Mouse (Mus musculus): ENCODE results near the gene Cysltr1. TPM values are rescaled to one million over a fixed set of nuclear protein-coding genes. Genes with fewer than 3 reads are reported as not detected.

Cysltr1 gene
- polyA plus RNA-seq, 2 experiments = 1.0 to 2.1 TPM

DNA sequence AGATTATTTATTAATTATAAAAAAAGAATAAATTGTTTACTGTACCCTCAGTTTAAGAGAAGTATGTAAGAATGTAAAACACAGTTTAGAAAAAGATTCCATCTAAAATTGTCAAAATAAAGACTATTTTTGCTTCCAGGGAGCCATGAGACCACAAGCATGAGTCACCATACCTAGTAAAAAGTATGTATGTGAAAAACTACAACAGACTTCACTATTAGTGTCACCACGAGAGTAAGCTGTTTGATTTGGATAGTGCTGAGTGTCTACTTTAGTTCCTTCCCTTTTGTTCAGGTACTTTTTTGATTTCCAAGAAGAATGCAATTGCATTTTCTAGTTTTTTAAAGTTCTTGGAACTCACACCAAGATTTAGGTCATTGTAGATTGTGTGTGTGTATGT lies 19.0 kb upstream of the Cysltr1 start:
- DNase-seq (ENCODE audit: low spot score) (no peak), ATAC-seq (ENCODE audit: low FRiP score, low read depth) (no peak)
- 58% methylated on average over 1 of the region's 1 CpGs for WGBS
- no peak overlapping the region for H3K9ac ChIP-seq (ENCODE audit: low read depth, low read length, severe bottlenecking)
- TF ChIP-seq POLR2A (IDR thresholded peaks at IDR 0.05; ENCODE audit: borderline replicate concordance, extremely low read depth, insufficient read depth, insufficient read length) = no peak
- H3K4me3 ChIP-seq (replicated peaks; ENCODE audit: low read length) = no peak overlapping the region
- no peaks in the 10 kb centered on the region for H3K27me3 ChIP-seq (ENCODE audit: control insufficient read depth, insufficient read depth, low read length)
- H3K4me2 ChIP-seq (replicated peaks; ENCODE audit: low read depth, low read length, severe bottlenecking) = no peak overlapping the region
- H3K4me1 ChIP-seq (ENCODE audit: control insufficient read depth, insufficient read depth, low read length) = no peaks in the 10 kb centered on the region
- no peak overlapping the region for H3K27ac ChIP-seq (replicated peaks; ENCODE audit: low read depth, low read length)
- no peaks in the 10 kb centered on the region for H3K36me3 ChIP-seq (ENCODE audit: control insufficient read depth, insufficient read depth, low read length)
- H3K9me3 ChIP-seq (ENCODE audit: control insufficient read depth, low read length) = no peaks in the 10 kb centered on the region

DNA sequence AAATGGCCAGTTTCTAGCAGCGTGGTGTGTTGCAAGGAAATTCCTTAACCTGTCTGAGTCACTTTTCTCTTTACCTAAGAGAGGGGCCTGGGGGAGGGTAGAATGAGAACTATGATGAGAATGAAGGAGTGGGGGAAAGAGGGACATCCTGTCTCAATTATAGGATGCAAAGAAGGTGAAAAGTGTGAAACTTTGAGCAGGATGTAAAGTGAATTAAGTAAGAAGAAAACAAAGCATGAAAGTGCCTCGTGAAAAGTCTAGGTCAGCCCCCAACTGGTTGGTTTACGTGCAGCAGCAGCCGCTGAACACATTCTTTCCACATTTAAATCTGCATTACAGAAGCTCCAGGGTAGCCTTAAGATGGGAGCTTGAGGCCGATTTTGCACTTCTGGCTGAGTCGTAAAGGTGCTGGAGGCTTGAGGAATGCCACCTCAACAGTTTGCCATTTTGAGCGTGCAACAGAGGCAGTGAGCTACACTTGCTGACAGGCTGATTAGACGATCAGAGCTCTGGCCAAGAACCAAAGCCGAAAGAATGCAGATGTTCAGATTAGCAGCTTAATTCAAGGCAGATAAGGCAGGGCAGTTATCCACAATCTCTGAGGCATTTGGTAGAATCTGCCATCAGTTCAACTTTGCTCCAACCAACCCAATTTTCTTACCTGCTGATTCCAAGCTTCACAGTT lies 763 bp downstream of the Cysltr1 start:
- Histone ChIP-seq H3K9ac (ENCODE audit: low read depth, low read length, severe bottlenecking) (no peak overlapping the region), H3K4me2 (replicated peaks; ENCODE audit: low read depth, low read length, severe bottlenecking) (peak overlapping the region; percentile 25), H3K27me3 (ENCODE audit: control insufficient read depth, insufficient read depth, low read length) (no peaks in the 10 kb centered on the region), H3K36me3 (ENCODE audit: control insufficient read depth, insufficient read depth, low read length) (no peaks in the 10 kb centered on the region), H3K4me3 (replicated peaks; ENCODE audit: low read length) (no peak overlapping the region), H3K27ac (replicated peaks; ENCODE audit: low read depth, low read length) (no peak overlapping the region), H3K9me3 (ENCODE audit: control insufficient read depth, low read length) (no peaks in the 10 kb centered on the region), H3K4me1 (ENCODE audit: control insufficient read depth, insufficient read depth, low read length) (no peaks in the 10 kb centered on the region)
- WGBS = 16% methylated on average over 9 of the region's 9 CpGs
- TF ChIP-seq POLR2A (IDR thresholded peaks at IDR 0.05; ENCODE audit: borderline replicate concordance, extremely low read depth, insufficient read depth, insufficient read length) = no peak
- ATAC-seq (ENCODE audit: low FRiP score, low read depth) (no peak), DNase-seq (ENCODE audit: low spot score) (no peak)

DNA sequence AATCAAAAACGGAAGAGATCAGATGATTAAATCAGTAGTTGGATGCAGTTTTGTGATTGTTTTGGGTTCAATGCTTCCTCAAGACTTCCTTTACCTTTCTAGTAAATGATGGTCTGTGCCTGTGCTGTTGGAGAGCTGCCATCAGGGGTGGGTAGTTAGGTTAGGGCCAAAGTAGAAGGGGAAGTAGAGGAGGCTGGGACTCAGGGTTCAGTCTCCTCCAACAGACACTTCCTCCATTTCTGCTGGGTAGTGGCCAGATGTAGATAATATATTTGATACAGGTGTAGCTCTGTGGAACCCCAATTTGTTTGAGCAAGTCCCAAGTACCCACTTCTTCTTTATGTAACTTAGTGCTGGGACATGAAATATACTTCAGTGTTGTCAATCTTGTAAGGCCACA lies 7.6 kb downstream of the Cysltr1 start:
- 76% methylated on average over 1 of the region's 1 CpGs for WGBS
- no peak for TF ChIP-seq POLR2A (IDR thresholded peaks at IDR 0.05; ENCODE audit: borderline replicate concordance, extremely low read depth, insufficient read depth, insufficient read length)
- ATAC-seq (ENCODE audit: low FRiP score, low read depth) = no peak

DNA sequence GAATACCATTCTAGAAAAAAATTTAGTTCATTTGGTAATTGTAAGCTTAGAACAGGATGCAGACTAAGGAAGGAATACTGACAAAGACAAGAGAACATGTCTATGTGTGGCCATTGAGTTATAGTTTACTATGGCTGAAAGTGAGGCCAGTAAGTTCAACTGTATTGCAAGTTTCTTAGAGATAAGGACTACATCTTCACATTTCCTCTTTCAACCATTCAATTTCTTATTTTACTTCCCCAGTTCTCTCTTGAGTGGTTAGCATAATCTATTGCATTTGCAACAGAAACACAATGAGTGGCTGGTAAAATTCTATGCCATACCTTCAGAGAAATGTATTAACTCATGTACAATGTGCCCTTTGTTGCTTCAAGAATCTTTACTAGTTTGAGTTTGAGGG lies 9.6 kb downstream of the Cysltr1 start:
- no peak overlapping the region for H3K4me2 ChIP-seq (replicated peaks; ENCODE audit: low read depth, low read length, severe bottlenecking)
- no peaks in the 10 kb centered on the region for H3K27me3 ChIP-seq (ENCODE audit: control insufficient read depth, insufficient read depth, low read length)
- H3K36me3 ChIP-seq (ENCODE audit: control insufficient read depth, insufficient read depth, low read length) = no peaks in the 10 kb centered on the region
- H3K4me3 ChIP-seq (replicated peaks; ENCODE audit: low read length) = no peak overlapping the region
- no peak overlapping the region for H3K27ac ChIP-seq (replicated peaks; ENCODE audit: low read depth, low read length)
- DNase-seq (ENCODE audit: low spot score) = no peak
- no peak for TF ChIP-seq POLR2A (IDR thresholded peaks at IDR 0.05; ENCODE audit: borderline replicate concordance, extremely low read depth, insufficient read depth, insufficient read length)
- H3K9me3 ChIP-seq (ENCODE audit: control insufficient read depth, low read length) = no peaks in the 10 kb centered on the region
- ATAC-seq (ENCODE audit: low FRiP score, low read depth) = no peak
- no peaks in the 10 kb centered on the region for H3K4me1 ChIP-seq (ENCODE audit: control insufficient read depth, insufficient read depth, low read length)
- no peak overlapping the region for H3K9ac ChIP-seq (ENCODE audit: low read depth, low read length, severe bottlenecking)

More for the DNA sequence above, 7.6 kb downstream of the Cysltr1 start:
- Histone ChIP-seq H3K9ac (ENCODE audit: low read depth, low read length, severe bottlenecking) (no peak overlapping the region), H3K36me3 (ENCODE audit: control insufficient read depth, insufficient read depth, low read length) (no peaks in the 10 kb centered on the region), H3K27me3 (ENCODE audit: control insufficient read depth, insufficient read depth, low read length) (no peaks in the 10 kb centered on the region), H3K9me3 (ENCODE audit: control insufficient read depth, low read length) (no peaks in the 10 kb centered on the region), H3K27ac (replicated peaks; ENCODE audit: low read depth, low read length) (no peak overlapping the region), H3K4me1 (ENCODE audit: control insufficient read depth, insufficient read depth, low read length) (no peaks in the 10 kb centered on the region), H3K4me3 (replicated peaks; ENCODE audit: low read length) (no peak overlapping the region), H3K4me2 (replicated peaks; ENCODE audit: low read depth, low read length, severe bottlenecking) (no peak overlapping the region)
- DNase-seq (ENCODE audit: low spot score) = no peak

DNA sequence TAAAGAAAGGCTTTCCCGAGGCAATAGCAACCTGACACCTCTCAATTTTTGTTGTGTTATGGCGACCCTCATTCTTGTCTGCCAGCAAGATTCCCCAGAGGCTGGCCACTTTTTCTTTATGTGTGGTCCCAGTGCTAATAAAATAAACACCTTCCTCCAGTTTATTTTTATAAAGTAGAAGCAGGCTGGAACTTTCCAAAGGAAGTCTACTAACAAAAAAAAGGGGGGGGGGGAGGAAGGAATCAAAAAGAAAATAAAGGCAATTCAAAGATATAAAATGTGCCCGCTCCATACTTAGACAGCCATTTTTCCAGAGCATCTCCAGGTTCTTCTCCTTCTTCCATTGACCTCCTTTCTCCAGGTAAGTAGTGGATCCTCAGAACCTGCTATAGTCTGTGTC lies 20.6 kb downstream of the Cysltr1 start, which contains the start of gene Gm5127:
Gene Gm5127 (plus strand): TSS at position 301 of the 400 bp plus-strand sequence.
- no peaks in the 10 kb centered on the region for H3K4me1 ChIP-seq (ENCODE audit: control insufficient read depth, insufficient read depth, low read length)
- no peaks in the 10 kb centered on the region for H3K27me3 ChIP-seq (ENCODE audit: control insufficient read depth, insufficient read depth, low read length)
- H3K36me3 ChIP-seq (ENCODE audit: control insufficient read depth, insufficient read depth, low read length) = no peaks in the 10 kb centered on the region
- DNase-seq (ENCODE audit: low spot score) (no peak), ATAC-seq (ENCODE audit: low FRiP score, low read depth) (no peak)
- 28% methylated on average over 3 of the region's 3 CpGs for WGBS
- no peak within 1 kb of the TSS for H3K27ac ChIP-seq (replicated peaks; ENCODE audit: low read depth, low read length)
- TF ChIP-seq POLR2A (IDR thresholded peaks at IDR 0.05; ENCODE audit: borderline replicate concordance, extremely low read depth, insufficient read depth, insufficient read length) = no peak
- H3K4me3 ChIP-seq (replicated peaks; ENCODE audit: low read length) = no peak within 1 kb of the TSS
- no peaks in the 10 kb centered on the region for H3K9me3 ChIP-seq (ENCODE audit: control insufficient read depth, low read length)
- H3K4me2 ChIP-seq (replicated peaks; ENCODE audit: low read depth, low read length, severe bottlenecking) = no peak within 1 kb of the TSS
- no peak within 1 kb of the TSS for H3K9ac ChIP-seq (ENCODE audit: low read depth, low read length, severe bottlenecking)
